ENCODE assay signal across 9 mouse cellular contexts in the genomic region with DNA sequence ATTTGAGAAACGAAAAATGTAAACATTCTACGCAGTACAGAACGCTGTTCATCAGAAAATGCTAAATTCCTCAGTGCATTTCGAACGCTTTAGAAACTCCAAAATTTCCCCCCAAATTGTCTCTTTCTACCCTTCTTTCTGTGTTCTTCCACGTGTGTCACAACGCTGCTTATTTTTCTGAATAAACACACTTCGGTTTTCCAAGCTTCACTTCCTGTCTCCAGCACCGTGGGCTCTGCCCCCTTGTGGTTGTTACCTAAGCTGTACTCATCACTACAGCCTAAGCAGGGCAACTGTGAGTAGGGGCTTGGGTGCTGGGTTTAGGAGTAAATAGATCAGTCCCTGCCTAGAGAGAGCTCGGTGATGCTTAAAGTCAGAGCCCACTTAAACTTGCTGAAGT. TPM values are rescaled to one million over a fixed set of nuclear protein-coding genes. Genes with fewer than 3 reads are reported as not detected.
A peak's percentile ranks its signal among the peaks of the same experiment; 100 is the strongest.
DNase-seq lines count a peak whose midpoint lies in the region; ATAC-seq and TF ChIP-seq lines count a peak whose summit lies in the region.
"Had no signal": no experiment of that assay in that cellular context is flagged by ENCODE, and none has a peak within 500 bp of the region (broad histone marks: within the 10 kb centered on the region; RNA-seq: fewer than 3 reads in every experiment).

No protein-coding gene starts in this region.

- no peak for DNase-seq in cerebellum, adult 2 months
- no peak for DNase-seq in cerebellum, adult 9-11 months
- peak; percentile 23 for DNase-seq in embryo, embryonic 11.5 days (ENCODE audit: low read depth, low spot score)
- DNase-seq in thymus, postnatal 14 days = peak; percentile 30
- DNase-seq in left cerebral cortex, adult 9 months (ENCODE audit: low spot score in 2 of 2) = no peak

- H3K4me3 ChIP-seq in cerebellum, adult 2 months (replicated peaks; ENCODE audit: insufficient read depth, low read depth, low read length) = no peak overlapping the region
- no peak overlapping the region for H3K4me3 ChIP-seq in hindbrain, embryonic 15.5 days

- no peaks in the 10 kb centered on the region for H3K9me3 ChIP-seq in hindbrain, embryonic 15.5 days

- WGBS in cerebellum, adult 2 months = 36% methylated on average over 10 of the region's 10 CpGs
- WGBS in hindbrain, embryonic 15.5 days = 41% methylated on average over 10 of the region's 10 CpGs

- no peak for TF ChIP-seq POLR2A in cerebellum, adult 2 months (IDR thresholded peaks at IDR 0.05; ENCODE audit: borderline replicate concordance, insufficient read depth, low read length)

- peak; percentile 36; the same call in 1 of the 2 replicates for TF ChIP-seq CTCF in cerebellum, adult 2 months (IDR thresholded peaks at IDR 0.05; ENCODE audit: borderline replicate concordance, insufficient read depth, low read depth, low read length)

- peak; percentile 45 for ATAC-seq in CD4-positive, CD25-positive, alpha-beta regulatory T cell, adult 4 months
- 0 out of 2 replicates have a peak, but pooled peaks have one; percentile 15 for ATAC-seq in hindbrain, embryonic 15.5 days (ENCODE audit: low FRiP score, low read depth)
- peak; percentile 70 for ATAC-seq in megakaryocyte, adult 5-6 weeks (ENCODE audit: poor library complexity, severe bottlenecking)

- no peaks in the 10 kb centered on the region for H3K4me1 ChIP-seq in cerebellum, adult 2 months (ENCODE audit: control insufficient read depth, insufficient read depth, low read length)
- H3K4me1 ChIP-seq in hindbrain, embryonic 15.5 days (replicated peaks) = 0 out of 2 replicates have a peak, but pooled peaks cover 7% of the 10 kb centered on the region

- H3K27me3 ChIP-seq in cerebellum, adult 2 months (ENCODE audit: control insufficient read depth, insufficient read depth, low read length) = no peaks in the 10 kb centered on the region
- H3K27me3 ChIP-seq in hindbrain, embryonic 15.5 days = no peaks in the 10 kb centered on the region

- H3K36me3 ChIP-seq in hindbrain, embryonic 15.5 days = no peaks in the 10 kb centered on the region

- no peak overlapping the region for H3K9ac ChIP-seq in hindbrain, embryonic 15.5 days

- H3K27ac ChIP-seq in cerebellum, adult 2 months (ENCODE audit: insufficient read depth, low read length) = no peak overlapping the region
- no peak overlapping the region for H3K27ac ChIP-seq in hindbrain, embryonic 15.5 days (replicated peaks)

- peak overlapping the region; percentile 39 for H3K4me2 ChIP-seq in hindbrain, embryonic 15.5 days

RNA-seq across cellular contexts. Expression of gene Fgf6, which starts 19.4 kb away (rescaled TPM):
- polyA plus RNA-seq in cerebellum, adult 2 months (2012; rRNA removed) = not detected in 2 replicates
- polyA plus RNA-seq in CD4-positive, CD25-positive, alpha-beta regulatory T cell, adult 4 months (2017; shearing (Covaris generic)) = not detected
- polyA plus RNA-seq in hindbrain, embryonic 15.5 days (2015; fragmentation: Nextera tagmentation; extraction: Ambion mirVana) = 0.04 TPM in 1 of 2 replicates, not detected in the other
- total RNA-seq in megakaryocyte, adult 5-6 weeks (2015) = not detected in 2 replicates
- total RNA-seq in megakaryocyte, adult 5-6 weeks (2017) = not detected in 2 replicates
- polyA plus RNA-seq: neural tube, embryonic 14.5 days had no signal

RNA-seq across cellular contexts. Expression of gene Fgf23, which starts 37.9 kb away (rescaled TPM):
- 1.1 and 1.2 TPM in 2 replicates for polyA plus RNA-seq in cerebellum, adult 2 months (2012; rRNA removed)
- not detected for polyA plus RNA-seq in CD4-positive, CD25-positive, alpha-beta regulatory T cell, adult 4 months (2017; shearing (Covaris generic))
- 0.14 and 0.29 TPM in 2 replicates for polyA plus RNA-seq in hindbrain, embryonic 15.5 days (2015; fragmentation: Nextera tagmentation; extraction: Ambion mirVana)
- not detected in 2 replicates for total RNA-seq in megakaryocyte, adult 5-6 weeks (2015)
- total RNA-seq in megakaryocyte, adult 5-6 weeks (2017) = not detected in 2 replicates

Comparison
In these comparisons a context has a peak if more than half of its experiments do, and no peak if none do; other contexts are left out.
1. DNase-seq: peak in embryo, embryonic 11.5 days (single experiment) and thymus, postnatal 14 days (single experiment); none in cerebellum, adult 2 months (0 of 2), cerebellum, adult 9-11 months (single experiment) and left cerebral cortex, adult 9 months (0 of 2).
2. ATAC-seq: peak in every context shown above with its lines; median percentile 70 in megakaryocyte, adult 5-6 weeks; 45 in CD4-positive, CD25-positive, alpha-beta regulatory T cell, adult 4 months; 15 in hindbrain, embryonic 15.5 days.